Mouse (Mus musculus) kidney, adult 2 months (tissue): ENCODE results near the gene Mettl7a1. TPM values are rescaled to one million over a fixed set of nuclear protein-coding genes. Genes with fewer than 3 reads are reported as not detected.
"Not testable (repeated sequence)": the region's sequence is repeated elsewhere in the genome, so short reads cannot be mapped to it uniquely, and the experiment has no call there.

Source experiments
- DNase-seq: peaks from one replicate; pipeline ENCODE4 v3.0.0; 2021
- H3K27ac ChIP-seq: fragments of 200-500 bp; 2 replicates; pipeline ENCODE4 v1.5.1; 2012; ENCODE audit warnings: low read depth, low read length, control low read depth, inconsistent platforms; ENCODE audit not compliant: insufficient read depth
- H3K27me3 ChIP-seq: fragments of 200-500 bp; replicated peaks from 2 replicates; pipeline ENCODE4 v1.6.1; 2012; ENCODE audit warnings: mild to moderate bottlenecking, moderate library complexity, low read length, inconsistent platforms; ENCODE audit not compliant: control insufficient read depth, insufficient read depth
- H3K36me3 ChIP-seq: fragments of 200-500 bp; 2 replicates; pipeline ENCODE4 v1.6.1; 2012; ENCODE audit warnings: mild to moderate bottlenecking, moderate library complexity, low read length, inconsistent platforms; ENCODE audit not compliant: control insufficient read depth, insufficient read depth
- H3K4me1 ChIP-seq: fragments of 200-500 bp; 2 replicates; pipeline ENCODE4 v1.6.1; 2011; ENCODE audit warnings: low read length; ENCODE audit not compliant: control insufficient read depth, insufficient read depth
- H3K4me3 ChIP-seq: fragments of 200-500 bp; 2 replicates; pipeline ENCODE4 v1.5.1; 2011; ENCODE audit warnings: mild to moderate bottlenecking, low read depth, low read length, control low read depth; ENCODE audit not compliant: insufficient read depth
- CTCF ChIP-seq: fragments of 200-500 bp; conservative IDR thresholded peaks from 2 replicates; pipeline ENCODE4 v1.5.1; 2011; ENCODE audit warnings: low read depth, mild to moderate bottlenecking, control low read depth, low read length, moderate library complexity, mixed read lengths; ENCODE audit not compliant: insufficient read depth, insufficient read length
- POLR2A ChIP-seq: fragments of 200-500 bp; IDR thresholded peaks from one replicate; pipeline ENCODE4 v1.6.1; 2011; ENCODE audit warnings: low read depth, low read length, control low read depth
- WGBS: fragments of 180-500 bp; shearing (Covaris S2); methylation state at CpG from one replicate; pipeline ENCODE4 v1.1.7; 2018; 5-methylcytosine and 5-hydroxymethylcytosine counted together
- polyA plus RNA-seq: library from polyadenylated mRNA; depleted of rRNA; stranded (reverse); fragments of >200 nt; gene quantifications from 2 replicates; pipeline ENCODE4 v1.2.3, GENCODE M21; 2012

Mettl7a1 gene
- polyA plus RNA-seq, 1 experiment: 430 TPM

DNA sequence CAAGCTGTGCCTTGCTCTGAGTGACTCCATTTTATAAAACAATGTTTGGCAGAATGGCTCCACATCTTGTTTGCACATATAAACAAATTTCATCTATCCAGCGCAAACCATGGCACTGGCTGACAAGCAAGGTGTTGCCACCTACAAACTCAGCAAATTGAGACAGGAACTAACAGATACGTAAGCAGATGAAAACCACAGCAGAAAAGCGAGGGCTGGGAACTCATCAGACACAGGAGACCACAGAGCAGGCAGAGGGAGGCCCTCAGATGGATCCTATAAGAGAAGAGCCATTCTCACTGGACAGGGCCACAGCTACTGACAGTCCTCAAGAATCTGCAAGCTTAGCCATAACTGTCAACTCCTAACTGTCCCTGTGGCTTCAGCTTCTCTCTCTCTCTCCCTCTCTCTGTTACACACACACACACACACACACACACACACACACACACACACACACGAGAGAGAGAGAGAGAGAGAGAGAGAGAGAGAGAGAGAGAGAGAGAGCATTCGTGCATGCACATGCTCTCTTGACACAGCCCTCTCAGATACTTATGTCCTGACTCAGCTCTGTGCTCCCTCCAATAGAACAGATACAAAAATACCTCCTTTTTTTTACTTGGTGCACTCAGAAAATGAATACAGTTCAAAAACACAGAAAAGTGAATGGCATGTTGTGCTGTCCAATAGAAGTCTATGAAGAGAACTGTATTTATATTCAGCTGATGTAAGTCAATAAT is 38.2 kb upstream of the Mettl7a1 start:
- no peak for DNase-seq
- WGBS: 58% methylated on average over 5 of the region's 5 CpGs
- TF ChIP-seq POLR2A (no peak), CTCF (no peak)
- no peaks in the 10 kb centered on the region; the same call in 1 of the 2 replicates for H3K36me3 ChIP-seq
- H3K4me3 ChIP-seq: no peak overlapping the region
- no peak overlapping the region for H3K27ac ChIP-seq
- H3K27me3 ChIP-seq: no peaks in the 10 kb centered on the region
- H3K4me1 ChIP-seq: peaks cover 8% of the 10 kb centered on the region

- no peak for DNase-seq
- Histone ChIP-seq H3K4me1 (peaks cover 5% of the 10 kb centered on the region; the same call in 1 of the 2 replicates), H3K4me3 (no peak overlapping the region), H3K27ac (no peak overlapping the region), H3K36me3 (no peaks in the 10 kb centered on the region), H3K27me3 (no peaks in the 10 kb centered on the region)
- no peak for TF ChIP-seq POLR2A
- no peak for TF ChIP-seq CTCF
- 83% methylated on average over 2 of the region's 2 CpGs for WGBS
Measured at GRCm38 (mm10) chr15:100268916-100269315, 35.0 kb upstream of the Mettl7a1 start.

GRCm38 (mm10) chr15:100269776-100270175 is 34.2 kb upstream of the Mettl7a1 start:
- no peaks in the 10 kb centered on the region for H3K36me3 ChIP-seq
- DNase-seq: no peak
- H3K4me1 ChIP-seq: peaks cover 5% of the 10 kb centered on the region; the same call in 1 of the 2 replicates
- H3K27ac ChIP-seq: no peak overlapping the region
- TF ChIP-seq POLR2A: no peak
- TF ChIP-seq CTCF: no peak
- H3K27me3 ChIP-seq: no peaks in the 10 kb centered on the region
- WGBS: 31% methylated on average over 9 of the region's 9 CpGs
- no peak overlapping the region for H3K4me3 ChIP-seq

DNA sequence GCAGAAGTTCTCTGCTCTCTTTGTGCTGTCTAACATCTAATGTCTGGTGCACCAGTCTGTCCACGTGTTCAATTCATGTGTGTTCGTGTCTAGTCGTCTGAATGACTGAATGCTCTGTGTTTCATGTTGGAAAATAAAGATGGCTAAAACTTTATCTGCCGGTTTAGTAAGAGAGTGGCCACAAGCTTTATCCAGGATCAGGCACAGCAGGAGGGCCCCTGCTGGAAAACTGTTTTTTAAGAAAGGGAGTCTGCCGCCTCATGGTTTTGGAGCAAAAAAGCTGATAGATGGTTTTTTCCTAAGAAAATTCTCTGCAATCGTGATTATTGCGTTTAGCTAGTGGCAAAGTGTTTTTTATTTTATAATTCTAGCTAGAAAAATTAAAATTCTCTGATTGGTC is 33.3 kb upstream of the Mettl7a1 start:
- H3K4me3 ChIP-seq, H3K36me3 ChIP-seq, H3K4me1 ChIP-seq, H3K27ac ChIP-seq, H3K27me3 ChIP-seq, DNase-seq: not testable (repeated sequence)
- 61% methylated on average over 7 of the region's 7 CpGs for WGBS

DNA sequence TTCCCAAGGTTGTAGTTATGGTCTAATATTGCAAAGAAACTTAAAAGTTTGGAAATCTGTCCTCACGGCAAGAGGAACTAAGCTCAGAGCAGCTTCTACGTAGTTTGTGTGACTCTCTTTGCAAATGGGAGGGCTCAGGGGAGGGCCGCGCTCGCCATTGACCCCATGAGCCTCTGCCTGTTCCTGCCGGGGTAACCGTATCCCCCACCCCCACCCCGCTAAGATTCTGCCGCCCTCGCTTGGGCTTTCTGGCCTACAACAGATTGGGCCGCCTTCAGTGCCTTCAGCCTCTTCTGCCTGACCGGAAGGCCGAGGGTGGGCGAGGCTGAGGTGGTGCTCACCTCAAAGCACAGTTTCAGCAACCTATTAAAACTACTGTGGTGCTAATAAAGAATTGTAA is 32.5 kb upstream of the Mettl7a1 start:
- 82% methylated on average over 14 of the region's 14 CpGs for WGBS
- Histone ChIP-seq H3K4me1 (peaks cover 10% of the 10 kb centered on the region; the same call in 1 of the 2 replicates), H3K27ac (no peak overlapping the region), H3K4me3 (no peak overlapping the region), H3K36me3 (no peaks in the 10 kb centered on the region), H3K27me3 (no peaks in the 10 kb centered on the region)
- TF ChIP-seq POLR2A (no peak), CTCF (no peak)
- DNase-seq: no peak

DNA sequence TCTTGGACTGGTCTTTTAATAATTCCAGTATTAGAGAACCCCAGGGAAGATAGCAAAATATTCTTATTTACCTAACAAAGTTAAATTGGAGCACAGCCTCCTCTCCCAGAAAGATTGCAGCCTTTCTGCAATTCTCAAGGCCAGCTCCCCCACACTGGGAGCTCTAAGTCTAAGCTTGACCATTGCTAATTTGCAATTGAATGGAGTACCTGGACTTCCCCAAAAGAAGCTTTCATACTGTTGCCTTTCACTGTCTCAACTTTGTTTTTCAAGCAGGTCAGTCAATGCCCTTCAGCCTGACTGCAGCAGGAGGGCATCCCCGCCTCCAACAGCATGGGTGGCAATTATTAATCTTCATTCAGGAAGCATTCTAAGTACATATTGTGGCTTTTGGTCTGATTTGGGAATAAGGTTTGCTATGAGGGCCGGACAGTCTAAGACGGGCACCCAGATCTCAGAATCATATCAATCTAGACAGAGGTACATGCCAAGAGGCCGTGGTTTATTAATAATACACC is 30.1 kb upstream of the Mettl7a1 start:
- peak; percentile 63 for DNase-seq
- 62% methylated on average over 4 of the region's 4 CpGs for WGBS
- not testable (repeated sequence) for H3K36me3 ChIP-seq

DNA sequence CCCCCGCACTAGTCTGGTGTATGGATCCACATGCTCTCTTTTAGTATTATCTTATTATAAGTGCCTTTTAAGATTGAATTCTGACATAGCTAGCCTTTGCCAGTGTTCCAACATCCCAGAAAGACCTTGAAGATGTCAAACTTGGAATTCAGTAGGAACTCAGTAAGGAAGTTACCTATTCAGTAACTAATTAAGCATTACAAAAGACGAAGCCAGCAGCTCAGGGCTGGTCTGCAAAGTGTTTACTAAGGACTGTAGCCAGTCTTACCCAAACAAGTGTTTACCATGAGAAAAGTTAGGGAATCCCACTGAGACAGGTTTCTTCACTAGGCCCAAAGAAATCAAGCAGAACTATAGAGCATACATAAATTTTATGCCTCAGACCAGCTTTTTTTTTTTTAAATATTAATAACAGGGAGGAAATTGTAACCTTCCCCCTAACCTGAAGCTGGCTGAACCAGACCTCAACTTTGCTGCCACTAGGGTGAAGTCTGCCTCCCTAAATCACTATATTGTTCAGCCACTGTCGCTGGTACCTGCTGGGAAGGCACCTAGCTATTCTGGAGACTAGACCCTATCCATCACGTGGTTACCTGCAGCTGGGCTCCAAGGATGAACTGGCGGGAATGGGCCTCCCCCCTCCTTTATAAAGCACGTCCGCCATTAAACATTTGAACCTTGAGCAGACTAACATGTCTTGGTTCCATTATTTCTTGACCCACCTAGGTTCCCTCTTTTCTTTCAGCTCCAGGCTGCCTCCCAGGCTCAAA is 29.0 kb upstream of the Mettl7a1 start:
- peak overlapping the region; percentile 76; the same call in 1 of the 2 replicates for H3K27ac ChIP-seq
- no peak for TF ChIP-seq CTCF
- peaks cover 7% of the 10 kb centered on the region; the same call in 1 of the 2 replicates for H3K4me1 ChIP-seq
- no peaks in the 10 kb centered on the region for H3K36me3 ChIP-seq
- peak; percentile 67 for DNase-seq
- WGBS: 70% methylated on average over 7 of the region's 7 CpGs
- H3K27me3 ChIP-seq: no peaks in the 10 kb centered on the region
- no peak overlapping the region for H3K4me3 ChIP-seq

More for the DNA sequence above, 30.1 kb upstream of the Mettl7a1 start:
- not testable (repeated sequence) for H3K4me1 ChIP-seq, H3K27me3 ChIP-seq, H3K4me3 ChIP-seq
- peak overlapping the region; percentile 47 for H3K27ac ChIP-seq
